Mouse (Mus musculus) lung, postnatal 25 days (tissue): ENCODE results near the gene Rab31.

ENCODE experiments used
- DNase-seq: peaks from one replicate; pipeline ENCODE4 v3.0.0; 2022; ENCODE audit warnings: low spot score

The Rab31 gene

DNA sequence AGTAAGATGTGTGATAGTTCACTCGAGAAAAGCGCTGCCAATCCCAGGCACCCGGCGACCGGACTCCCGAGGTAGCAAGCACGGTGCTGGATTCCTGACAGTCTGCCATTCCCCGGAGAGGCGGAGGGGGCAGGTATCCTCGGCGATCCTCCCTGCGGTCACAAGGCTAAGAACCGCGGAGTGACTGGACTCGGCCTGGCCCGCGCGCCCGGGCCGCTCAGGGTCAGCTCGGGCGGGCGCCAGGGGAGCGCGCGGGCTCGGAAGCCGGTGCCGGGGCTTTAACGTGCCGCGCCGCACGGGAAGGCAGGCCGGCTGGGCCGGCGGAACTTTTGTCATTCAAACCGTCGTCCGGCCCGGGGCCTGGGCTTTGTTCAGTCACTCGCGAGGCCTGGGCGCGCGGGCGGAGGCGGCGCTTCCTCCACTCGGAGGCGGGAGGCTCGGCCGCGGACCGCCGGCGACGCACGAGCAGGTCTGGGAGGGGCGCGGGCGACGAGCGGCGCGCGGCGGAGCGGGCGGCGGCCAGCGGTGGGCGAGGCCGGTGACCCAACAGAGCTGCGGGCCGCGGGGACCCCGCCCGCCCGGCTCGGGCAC lies 10.1 kb upstream of the Rab31 start, which contains the start of gene Ppp4r1:
Ppp4r1 (plus strand) TSS at position 23 of the 591 bp plus-strand sequence.
- DNase-seq = peak; percentile 84

- no peak for DNase-seq
Observed at GRCm38 (mm10) chr17:65780970-65781369, 8.4 kb upstream of the Rab31 start.

GRCm38 (mm10) chr17:65777461-65777860 lies 4.9 kb upstream of the Rab31 start:
- DNase-seq = no peak

DNA sequence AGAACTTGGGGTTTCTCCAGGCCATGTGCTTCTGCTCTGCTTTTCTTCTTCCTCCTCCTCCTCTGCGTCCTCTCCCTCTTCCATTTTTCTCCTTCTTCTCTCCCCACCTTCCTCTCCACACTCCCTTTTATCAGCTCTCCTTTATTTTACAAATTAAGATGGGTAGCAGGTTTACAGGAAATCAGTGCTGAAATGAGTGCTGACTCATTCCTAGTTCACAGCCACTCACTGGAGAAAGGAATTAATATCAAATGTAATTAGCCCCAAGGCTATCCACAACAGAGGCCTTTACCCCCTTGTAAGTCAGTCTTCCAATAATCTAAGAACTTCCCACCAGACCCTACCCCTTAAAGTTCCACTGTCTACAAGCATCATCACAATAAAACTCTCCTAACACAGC lies 3.7 kb upstream of the Rab31 start:
- no peak for DNase-seq

GRCm38 (mm10) chr17:65774439-65774838 lies 1.9 kb upstream of the Rab31 start:
- no peak for DNase-seq

DNA sequence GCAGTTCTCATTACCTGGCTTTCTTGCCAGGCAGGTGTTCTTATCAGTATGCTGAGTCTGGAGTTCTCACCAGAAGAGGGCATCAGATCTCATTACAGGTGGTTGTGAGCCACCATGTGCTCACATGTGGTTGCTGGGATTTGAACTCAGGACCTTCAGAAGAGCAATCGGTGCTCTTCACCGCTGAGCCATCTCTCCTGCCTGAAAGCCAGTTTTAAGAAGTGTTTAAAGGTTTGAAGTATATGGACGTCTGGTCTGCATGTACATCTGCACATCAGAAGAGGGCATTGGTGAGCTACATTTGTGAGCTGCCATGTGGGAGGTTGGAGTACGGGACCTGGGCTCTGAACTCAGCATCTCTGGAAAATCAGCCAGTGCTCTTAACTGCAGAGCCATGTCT lies 1.1 kb upstream of the Rab31 start:
- no peak for DNase-seq

DNA sequence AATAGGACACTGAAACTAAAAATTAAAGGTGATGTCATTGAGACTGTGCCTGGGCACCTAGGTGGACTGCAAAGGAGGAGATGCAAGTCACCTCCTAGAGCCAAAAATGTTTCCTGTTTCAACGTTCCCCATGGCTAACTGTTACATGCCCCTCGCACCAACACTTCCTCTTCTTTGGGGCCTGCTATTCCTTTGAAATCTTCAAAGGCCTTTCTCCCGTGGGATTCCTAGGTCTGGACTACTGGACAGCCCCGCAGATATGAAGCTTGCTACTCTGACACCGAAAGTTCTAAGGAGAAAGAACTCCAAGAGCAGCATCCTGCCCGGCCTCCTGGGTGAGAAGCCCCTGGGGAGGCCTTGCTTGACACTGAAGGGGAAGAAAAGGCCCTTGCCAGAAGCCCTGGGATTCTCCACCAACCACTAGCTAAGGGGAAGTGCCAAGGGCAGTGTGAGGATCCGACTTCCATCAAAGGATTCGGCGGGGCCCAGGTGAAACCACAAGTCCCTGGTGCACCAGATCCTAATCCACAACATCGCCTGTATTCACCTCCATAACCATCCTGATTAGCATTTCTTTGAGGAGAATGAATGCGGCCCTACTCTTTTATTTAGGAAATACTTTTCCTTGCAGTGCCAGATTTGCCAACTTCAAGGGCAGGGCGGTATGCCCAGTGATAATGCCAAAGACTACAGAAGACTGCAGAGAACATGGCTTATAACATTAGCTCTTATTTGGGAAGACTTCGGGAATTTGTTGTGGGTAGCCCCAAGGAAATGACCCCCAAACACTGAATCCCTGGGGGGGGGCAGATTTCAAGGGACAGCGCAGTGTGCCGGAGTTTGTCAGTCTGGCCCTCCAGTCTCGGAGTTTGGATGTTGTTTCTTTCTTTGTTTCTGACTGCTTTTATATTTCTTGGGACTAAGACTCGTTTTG lies 1.3 kb downstream of the Rab31 start:
- DNase-seq = no peak

DNA sequence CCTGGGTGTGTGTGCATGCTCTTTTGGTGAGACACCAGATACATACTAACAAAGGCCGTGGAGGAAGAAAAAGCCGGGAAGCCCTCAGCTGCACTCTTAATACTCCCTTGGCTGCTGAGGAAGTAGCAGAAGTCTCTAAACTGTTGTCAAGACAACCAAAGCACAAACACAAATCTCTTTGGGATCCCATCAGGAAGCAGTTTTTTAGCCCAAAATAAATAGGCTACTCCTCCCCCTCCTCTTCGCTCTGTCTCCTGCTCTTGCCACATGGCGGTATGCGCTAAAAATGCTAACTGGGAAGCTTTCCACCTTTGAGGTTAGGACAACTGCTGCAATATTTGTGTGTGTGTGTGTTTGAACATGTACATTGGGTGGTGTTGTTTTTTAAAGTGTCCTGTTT lies 4.1 kb downstream of the Rab31 start:
- peak; percentile 60 for DNase-seq

- no peak for DNase-seq
Observed at GRCm38 (mm10) chr17:65763221-65763620, 9.3 kb downstream of the Rab31 start.

DNA sequence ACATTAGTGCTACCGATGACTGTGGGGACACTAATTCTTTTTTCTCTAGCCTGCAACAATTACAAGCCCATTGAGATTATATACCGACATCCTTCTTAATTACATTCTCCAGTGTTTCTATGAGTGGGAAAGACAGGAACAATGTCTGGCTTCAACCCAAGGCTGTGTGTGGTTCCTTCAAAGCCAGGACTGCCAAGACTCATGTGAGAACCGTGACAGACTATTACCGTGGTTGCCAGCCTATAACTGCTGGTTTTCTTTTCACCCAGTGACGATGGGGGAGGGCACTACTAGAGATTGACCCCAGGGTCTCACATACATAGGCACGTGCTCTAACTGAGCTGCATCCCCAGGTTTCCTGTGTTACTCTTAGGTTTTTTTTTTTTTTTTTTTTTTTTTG lies 15.4 kb downstream of the Rab31 start:
- DNase-seq = no peak

DNA sequence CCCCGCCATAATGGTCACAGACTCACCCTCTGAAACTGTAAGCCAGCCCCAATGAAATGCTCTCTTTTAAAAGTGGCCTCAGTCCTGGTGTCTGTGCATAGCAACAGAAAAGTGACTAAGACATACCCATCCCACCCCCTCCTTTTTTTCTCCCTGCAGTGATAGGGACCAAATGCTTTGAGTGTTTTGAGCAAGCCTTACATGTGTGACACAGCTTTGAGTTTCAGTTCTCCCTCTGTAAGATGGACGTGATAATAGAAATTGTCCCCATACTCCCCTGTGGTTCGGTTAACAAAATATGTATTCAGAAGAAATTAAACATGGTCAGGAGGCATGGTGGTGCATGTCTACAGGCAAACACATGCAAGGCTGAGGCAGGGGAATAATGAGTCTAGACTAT lies 16.7 kb downstream of the Rab31 start:
- DNase-seq = no peak

- no peak for DNase-seq
Observed at GRCm38 (mm10) chr17:65753130-65753529, 19.4 kb downstream of the Rab31 start.

DNA sequence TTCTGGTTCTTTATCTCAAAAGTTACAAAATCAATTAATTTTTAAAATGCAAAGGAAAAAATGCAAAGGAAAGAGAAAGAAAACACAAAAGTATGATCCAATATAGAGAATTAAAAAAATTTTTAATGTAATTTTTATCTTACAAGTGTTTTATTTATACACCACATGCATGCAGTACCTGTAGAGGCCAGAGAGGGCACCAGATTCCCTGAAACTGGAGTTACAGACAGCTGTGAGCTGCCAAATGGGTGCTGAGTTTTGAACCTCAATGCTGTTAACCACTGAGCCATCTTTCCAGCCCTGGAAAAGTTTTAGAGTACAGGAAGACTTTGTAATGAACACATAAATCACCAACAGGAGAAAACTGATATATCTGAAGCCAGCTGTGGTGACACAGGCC lies 22.3 kb downstream of the Rab31 start:
- DNase-seq = no peak

DNA sequence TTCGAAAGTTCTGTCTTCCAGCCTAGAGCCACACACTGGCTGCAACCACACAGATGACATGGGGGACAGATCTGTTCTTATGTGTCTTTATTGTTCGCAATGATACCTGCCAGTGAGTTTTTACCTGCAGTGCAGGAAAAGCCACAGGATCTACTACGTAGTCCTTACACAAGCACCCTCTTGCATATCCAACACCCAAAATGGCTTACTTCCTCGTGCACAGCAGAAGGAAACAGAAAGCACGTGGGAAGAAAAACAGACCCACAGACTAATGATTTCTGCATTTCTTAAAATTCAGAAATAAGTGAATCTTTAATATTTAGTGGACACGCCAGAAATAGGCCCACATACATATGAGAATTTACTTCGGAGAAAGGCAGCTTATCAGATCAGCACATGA lies 22.7 kb downstream of the Rab31 start:
- DNase-seq = no peak

- DNase-seq = no peak
Observed at GRCm38 (mm10) chr17:65748997-65749396, 23.6 kb downstream of the Rab31 start.

DNA sequence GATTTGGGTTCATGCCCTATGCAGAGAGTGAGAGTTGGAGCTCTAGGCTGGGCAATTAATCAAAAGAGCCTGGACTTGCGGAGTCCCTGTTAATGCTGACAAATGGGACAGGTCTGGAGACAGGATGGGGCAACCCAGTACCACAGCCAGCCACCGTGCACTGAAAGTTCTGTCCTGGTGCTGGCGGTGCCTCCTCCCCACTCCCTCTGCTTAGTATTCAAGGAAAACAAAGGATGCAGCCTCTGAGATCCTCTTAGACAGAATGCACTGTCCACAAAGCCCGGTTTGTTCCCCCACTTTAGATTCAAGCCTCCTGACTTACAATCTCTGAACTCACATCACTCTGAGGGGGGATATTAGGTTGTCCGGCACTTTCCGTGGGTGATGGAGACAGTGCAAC lies 26.2 kb downstream of the Rab31 start:
- no peak for DNase-seq

GRCm38 (mm10) chr17:65743664-65744330 lies 28.8 kb downstream of the Rab31 start:
- no peak for DNase-seq

DNA sequence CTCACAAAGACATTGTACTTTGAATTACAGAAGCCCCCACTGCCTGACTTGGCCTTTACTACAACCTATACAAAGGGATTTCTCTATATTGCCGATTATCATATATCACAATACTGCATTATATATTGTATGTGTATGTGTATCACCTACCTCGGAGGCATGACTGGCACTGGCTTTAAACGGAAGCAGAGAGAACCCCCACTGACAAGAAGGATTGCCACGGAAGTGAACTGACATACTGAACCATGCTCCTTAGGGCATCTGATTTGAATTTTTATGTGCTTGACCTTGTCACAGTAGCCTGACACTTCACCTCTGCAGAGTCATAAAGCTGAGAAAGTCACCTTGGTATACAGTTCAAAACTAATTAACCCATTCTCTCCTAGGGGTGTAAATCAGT lies 29.6 kb downstream of the Rab31 start:
- DNase-seq = no peak

DNA sequence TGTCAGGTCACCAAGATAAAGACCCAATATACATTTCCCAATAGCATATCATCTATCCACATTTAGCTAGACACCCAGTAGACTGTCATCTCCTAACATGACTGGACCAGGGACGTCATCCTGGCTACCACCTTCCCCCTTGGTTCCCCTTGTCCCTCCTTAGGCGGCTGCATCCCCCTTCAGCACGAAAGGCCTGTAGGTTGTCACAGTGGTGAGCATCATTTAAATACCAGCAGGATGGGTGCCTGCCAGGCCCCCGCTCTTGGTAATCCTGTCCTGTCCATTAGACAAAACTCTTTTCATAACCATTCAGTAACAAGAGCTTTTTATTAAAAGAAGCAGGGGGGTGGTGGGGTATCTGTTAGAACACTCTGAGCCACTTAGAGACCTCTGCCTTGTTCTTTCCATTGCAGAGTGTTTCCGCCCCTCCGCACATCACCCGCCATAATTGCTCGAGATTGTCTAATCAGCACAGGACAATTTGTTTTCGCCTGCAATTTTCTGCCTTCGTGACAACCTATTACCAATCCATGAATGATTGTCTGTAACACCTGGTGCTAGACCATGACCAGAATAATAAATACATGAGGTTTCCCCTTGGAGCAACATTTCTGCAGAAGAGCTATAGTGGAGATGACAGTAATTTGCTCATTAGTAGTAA lies 30.2 kb downstream of the Rab31 start:
- no peak for DNase-seq

GRCm38 (mm10) chr17:65741565-65741964 lies 31.0 kb downstream of the Rab31 start:
- DNase-seq = no peak

DNA sequence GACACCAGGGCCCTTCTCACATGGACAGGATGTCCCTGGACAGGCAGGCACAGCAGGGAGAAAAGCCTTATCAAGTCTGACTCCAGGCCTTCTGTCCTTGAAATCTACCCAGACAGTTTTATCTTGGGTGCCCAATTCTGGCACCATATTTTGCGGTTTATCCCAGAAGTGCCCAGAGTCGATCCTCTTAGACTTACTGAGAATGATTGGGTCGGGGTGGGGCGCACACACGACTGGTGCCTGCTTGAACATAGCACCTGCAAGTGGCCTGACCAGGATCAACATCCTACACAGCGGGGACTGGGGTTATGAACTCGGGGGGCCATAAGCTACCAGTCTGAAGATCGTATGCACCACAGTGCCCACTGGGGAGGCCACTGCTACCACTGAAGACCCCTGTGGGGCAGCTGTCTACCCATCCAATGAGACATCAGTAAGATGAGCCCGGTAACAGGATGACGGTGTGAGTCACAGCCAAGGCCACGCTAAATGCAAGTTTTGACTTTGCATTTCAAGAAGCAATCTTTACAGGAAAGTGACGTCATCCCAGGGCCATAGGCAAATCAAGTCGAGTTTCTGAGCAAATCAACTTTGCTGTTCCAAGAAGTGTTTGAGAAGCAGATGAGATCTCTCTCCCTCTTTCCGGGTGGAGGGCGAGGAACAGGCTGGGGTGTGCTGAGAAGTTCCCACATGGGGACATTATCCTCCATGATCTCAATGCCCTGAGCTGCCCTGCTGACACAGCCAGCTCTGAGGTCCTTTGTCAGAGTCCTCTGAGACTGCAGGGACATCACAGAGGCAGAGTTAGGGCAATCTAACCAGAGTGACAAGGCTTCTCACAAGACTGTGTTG lies 32.5 kb downstream of the Rab31 start:
- DNase-seq = no peak

DNA sequence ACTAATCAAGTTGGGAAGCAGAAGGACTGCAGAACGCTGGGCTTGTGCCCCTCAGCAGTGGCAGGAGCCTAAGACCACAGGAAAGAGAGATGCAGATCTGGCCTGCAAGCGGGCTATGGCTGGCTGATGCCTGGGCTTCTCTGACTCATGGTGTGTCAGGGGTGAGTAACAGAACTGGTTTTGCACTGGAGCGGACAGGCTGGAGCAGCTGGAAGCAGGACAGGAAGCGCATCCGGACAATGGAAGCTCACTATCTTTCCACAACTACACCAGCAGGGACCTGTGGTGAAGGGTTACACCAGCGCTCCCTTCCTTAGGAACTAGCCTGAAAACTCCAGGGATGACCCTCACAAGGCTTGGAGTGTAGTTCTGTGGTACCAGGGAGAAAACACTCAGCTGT lies 34.9 kb downstream of the Rab31 start:
- DNase-seq = peak; percentile 44
